In genomic region chr15:86124359-86124758, GRCm38 (mm10) we compare ENCODE assay signal across 8 mouse cellular contexts.
A peak's percentile ranks its signal among the peaks of the same experiment; 100 is the strongest.
DNase-seq lines count a peak whose midpoint lies in the region; ATAC-seq and TF ChIP-seq lines count a peak whose summit lies in the region.

No protein-coding gene starts in this region.

- H3K4me3 ChIP-seq in kidney, embryonic 14.5 days (ENCODE audit: low read length), result no peak overlapping the region
- no peak overlapping the region for H3K4me3 ChIP-seq in forebrain, embryonic 11.5 days (ENCODE audit: low read depth, low read length)
- no peak overlapping the region for H3K4me3 ChIP-seq in hindbrain, postnatal 0 days (ENCODE audit: low read length)
- no peak overlapping the region for H3K4me3 ChIP-seq in midbrain, embryonic 11.5 days (ENCODE audit: low read depth, low read length)

- H3K27ac ChIP-seq in kidney, embryonic 14.5 days (ENCODE audit: low read depth, low read length), result no peak overlapping the region
- no peak overlapping the region for H3K27ac ChIP-seq in forebrain, embryonic 11.5 days (ENCODE audit: low read depth, low read length)
- H3K27ac ChIP-seq in hindbrain, postnatal 0 days, result no peak overlapping the region
- H3K27ac ChIP-seq in midbrain, embryonic 11.5 days (ENCODE audit: low read depth, low read length), result no peak overlapping the region

- TF ChIP-seq CTCF in hindbrain, postnatal 0 days (IDR thresholded peaks at IDR 0.05; ENCODE audit: low read depth), result peak; percentile 77

- no peak overlapping the region for H3K4me2 ChIP-seq in kidney, embryonic 14.5 days (replicated peaks; ENCODE audit: low read depth, low read length)
- H3K4me2 ChIP-seq in forebrain, embryonic 11.5 days (ENCODE audit: low read depth, low read length, severe bottlenecking), result no peak overlapping the region
- H3K4me2 ChIP-seq in hindbrain, postnatal 0 days (ENCODE audit: low read depth, low read length), result no peak overlapping the region
- no peak overlapping the region for H3K4me2 ChIP-seq in midbrain, embryonic 11.5 days

- no peaks in the 10 kb centered on the region for H3K4me1 ChIP-seq in kidney, embryonic 14.5 days (ENCODE audit: control insufficient read depth, insufficient read depth, low read length)
- no peaks in the 10 kb centered on the region; the same call in 1 of the 2 replicates for H3K4me1 ChIP-seq in forebrain, embryonic 11.5 days (replicated peaks; ENCODE audit: control insufficient read depth, insufficient read depth, low read length)
- H3K4me1 ChIP-seq in hindbrain, postnatal 0 days (ENCODE audit: insufficient read depth, low read length), result no peaks in the 10 kb centered on the region
- no peaks in the 10 kb centered on the region for H3K4me1 ChIP-seq in midbrain, embryonic 11.5 days (ENCODE audit: control insufficient read depth, insufficient read depth, low read length)

- no peaks in the 10 kb centered on the region for H3K9me3 ChIP-seq in kidney, embryonic 14.5 days (ENCODE audit: control insufficient read depth, low read length)
- H3K9me3 ChIP-seq in forebrain, embryonic 11.5 days (ENCODE audit: control insufficient read depth, low read length), result no peaks in the 10 kb centered on the region
- no peaks in the 10 kb centered on the region for H3K9me3 ChIP-seq in hindbrain, postnatal 0 days (ENCODE audit: low read length)
- H3K9me3 ChIP-seq in midbrain, embryonic 11.5 days (ENCODE audit: control insufficient read depth, low read length), result no peaks in the 10 kb centered on the region

- H3K9ac ChIP-seq in kidney, embryonic 14.5 days (ENCODE audit: low read depth, low read length), result no peak overlapping the region
- no peak overlapping the region for H3K9ac ChIP-seq in forebrain, embryonic 11.5 days (ENCODE audit: low read length)
- H3K9ac ChIP-seq in hindbrain, postnatal 0 days (replicated peaks; ENCODE audit: low read length), result no peak overlapping the region
- no peak overlapping the region for H3K9ac ChIP-seq in midbrain, embryonic 11.5 days (ENCODE audit: low read length)

- peaks cover 45% of the 10 kb centered on the region for H3K36me3 ChIP-seq in kidney, embryonic 14.5 days (ENCODE audit: control insufficient read depth, insufficient read depth, low read length)
- H3K36me3 ChIP-seq in forebrain, embryonic 11.5 days (ENCODE audit: control insufficient read depth, insufficient read depth, low read length), result no peaks in the 10 kb centered on the region; the same call in 1 of the 2 replicates
- H3K36me3 ChIP-seq in hindbrain, postnatal 0 days (ENCODE audit: insufficient read depth, low read length), result peaks cover 62% of the 10 kb centered on the region
- peaks cover 10% of the 10 kb centered on the region for H3K36me3 ChIP-seq in midbrain, embryonic 11.5 days (ENCODE audit: control insufficient read depth, insufficient read depth, low read length)

- H3K27me3 ChIP-seq in kidney, embryonic 14.5 days (ENCODE audit: control insufficient read depth, insufficient read depth, low read length), result no peaks in the 10 kb centered on the region
- no peaks in the 10 kb centered on the region for H3K27me3 ChIP-seq in forebrain, embryonic 11.5 days (ENCODE audit: control insufficient read depth, insufficient read depth, low read length)
- H3K27me3 ChIP-seq in hindbrain, postnatal 0 days (ENCODE audit: insufficient read depth, low read length), result no peaks in the 10 kb centered on the region
- H3K27me3 ChIP-seq in midbrain, embryonic 11.5 days (ENCODE audit: control insufficient read depth, insufficient read depth, low read length), result no peaks in the 10 kb centered on the region

- ATAC-seq in kidney, embryonic 14.5 days (ENCODE audit: low FRiP score, low TSS enrichment), result no peak
- 0 out of 2 replicates have a peak, but pooled peaks have one; percentile 49 for ATAC-seq in forebrain, embryonic 11.5 days (replicated peaks; ENCODE audit: low FRiP score)
- ATAC-seq in hindbrain, postnatal 0 days, result peak; percentile 57; the same call in 1 of the 2 replicates
- ATAC-seq in midbrain, embryonic 11.5 days (ENCODE audit: low FRiP score), result no peak; the same call in 1 of the 2 replicates

- intact Hi-C loops in left cerebral cortex, postnatal 10 days (cut with DNase I), result loop anchor here (2.0 kb wide), 1 partner anchor 70 kb away; no protein-coding TSS in a partner anchor

- peak; percentile 64 for DNase-seq in kidney, adult 11 months
- DNase-seq in c-Kit-positive CD71-positive TER-119-negative erythroid progenitor cells, embryonic 14.5 days (ENCODE audit: low read depth), result peak; percentile 58
- DNase-seq in forebrain, embryonic 11.5 days (ENCODE audit: low spot score), result peak; percentile 80
- DNase-seq in hindbrain, postnatal 0 days (ENCODE audit: low spot score), result peak; percentile 82
- peak; percentile 45 to 79 for DNase-seq in left cerebral cortex, postnatal 10 days (ENCODE audit: extremely low spot score in 1 of 2, low spot score in 2 of 2)
- peak; percentile 93 for DNase-seq in midbrain, embryonic 11.5 days (ENCODE audit: low spot score, missing footprints)
- DNase-seq in spleen, postnatal 10 days (ENCODE audit: low spot score in 2 of 2), result peak; percentile 74 to 89

- 40% methylated on average over 1 of the region's 1 CpGs for whole genome bisulfite sequencing in kidney, embryonic 14.5 days
- WGBS in forebrain, embryonic 11.5 days, result 35% methylated on average over 1 of the region's 1 CpGs
- 48% methylated on average over 1 of the region's 1 CpGs for WGBS in hindbrain, postnatal 0 days
- WGBS in midbrain, embryonic 11.5 days, result 62% methylated on average over 1 of the region's 1 CpGs

Comparison
In these comparisons a context has a peak if more than half of its experiments do, and no peak if none do; other contexts are left out.
1. ATAC-seq: peak in forebrain, embryonic 11.5 days (single experiment) and hindbrain, postnatal 0 days (single experiment); none in kidney, embryonic 14.5 days (single experiment) and midbrain, embryonic 11.5 days (single experiment).
2. Peak in every context shown above with its lines, with median percentiles within 50 percentile points of each other: DNase-seq.